Mouse (Mus musculus) hindbrain, embryonic 15.5 days (tissue): ENCODE results near the gene 6430628N08Rik. TPM values are rescaled to one million over a fixed set of nuclear protein-coding genes. Genes with fewer than 3 reads are reported as not detected.

Experiments
- ATAC-seq: fragments of 200-750 bp; cut with Nextera tagmentation; 2 replicates; pipeline ENCODE4 v1.8.0; 2017; ENCODE audit warnings: low read depth, moderate number of reproducible peaks, moderate TSS enrichment; ENCODE audit not compliant: low FRiP score
- H3K27ac ChIP-seq: fragments of 300-500 bp; sonication (generic); replicated peaks from 2 replicates; pipeline ENCODE4 v1.5.1; 2015; ENCODE audit warnings: mild to moderate bottlenecking, inconsistent platforms
- H3K27me3 ChIP-seq: fragments of 300-500 bp; sonication (generic); 2 replicates; pipeline ENCODE4 v1.6.1; 2015; ENCODE audit warnings: control low read depth, inconsistent platforms
- H3K36me3 ChIP-seq: fragments of 300-500 bp; sonication (generic); 2 replicates; pipeline ENCODE4 v1.6.1; 2015; ENCODE audit warnings: control low read depth, inconsistent platforms
- H3K4me1 ChIP-seq: fragments of 300-500 bp; sonication (generic); replicated peaks from 2 replicates; pipeline ENCODE4 v1.6.1; 2015; ENCODE audit warnings: control low read depth, inconsistent platforms
- H3K4me2 ChIP-seq: fragments of 300-500 bp; sonication (generic); 2 replicates; pipeline ENCODE4 v1.6.1; 2015; ENCODE audit warnings: moderate library complexity, mild to moderate bottlenecking, inconsistent platforms
- H3K4me3 ChIP-seq: fragments of 300-500 bp; sonication (generic); 2 replicates; pipeline ENCODE4 v1.5.1; 2015; ENCODE audit warnings: mild to moderate bottlenecking, inconsistent platforms
- H3K9ac ChIP-seq: fragments of 300-500 bp; sonication (generic); 2 replicates; pipeline ENCODE4 v1.6.1; 2015; ENCODE audit warnings: inconsistent platforms
- H3K9me3 ChIP-seq: fragments of 300-500 bp; sonication (generic); 2 replicates; pipeline ENCODE4 v1.6.1; 2016; ENCODE audit warnings: control low read depth, inconsistent platforms
- WGBS: fragments of 180-500 bp; shearing (Covaris S2); methylation state at CpG from one replicate; pipeline ENCODE4 v1.1.7; 2015; 5-methylcytosine and 5-hydroxymethylcytosine counted together
- polyA plus RNA-seq: library from polyadenylated mRNA; unstranded; fragments of >200 nt; fragmentation: Nextera tagmentation; extraction: Ambion mirVana; gene quantifications from 2 replicates; pipeline ENCODE4 v1.2.1, GENCODE M21; 2015

The 6430628N08Rik gene
- polyA plus RNA-seq, 1 experiment from 2014 or later, result 0.27 TPM

DNA sequence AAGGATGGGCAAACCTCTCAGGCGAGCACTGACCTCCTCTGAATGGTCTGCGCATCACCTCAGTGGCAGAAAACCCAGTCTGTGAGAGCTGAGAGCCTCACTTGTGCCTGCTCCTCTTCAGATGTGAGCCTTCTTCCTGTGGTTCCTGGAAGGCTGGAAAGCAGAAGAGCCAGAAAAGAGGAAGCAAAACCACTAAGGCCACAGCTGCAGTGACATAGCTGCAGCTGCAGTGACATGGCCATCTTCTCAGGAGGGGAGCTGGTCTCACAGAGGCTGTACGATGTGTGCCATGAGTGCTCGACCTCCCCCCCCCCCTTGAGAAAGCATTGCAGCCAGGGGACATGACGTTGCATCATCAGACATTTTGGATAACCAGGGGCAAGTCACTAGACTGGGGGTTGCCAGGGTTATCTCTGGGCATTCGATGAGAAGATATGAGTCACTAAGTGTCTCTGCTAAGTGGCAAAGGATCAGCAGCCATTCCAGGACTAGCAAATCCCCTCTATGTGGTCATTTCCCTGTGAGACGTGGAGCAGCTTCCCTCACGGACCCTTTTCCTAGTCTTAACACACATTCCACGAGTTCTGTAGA lies 33.1 kb upstream of the 6430628N08Rik start:
- Histone ChIP-seq H3K9me3 (no peaks in the 10 kb centered on the region), H3K4me2 (no peak overlapping the region), H3K36me3 (peaks cover 7% of the 10 kb centered on the region), H3K9ac (no peak overlapping the region), H3K4me3 (no peak overlapping the region), H3K4me1 (peaks cover 28% of the 10 kb centered on the region), H3K27ac (no peak overlapping the region), H3K27me3 (no peaks in the 10 kb centered on the region)
- no peak for ATAC-seq
- WGBS, result 79% methylated on average over 9 of the region's 9 CpGs

GRCm38 (mm10) chr4:115863352-115863751 lies 27.1 kb upstream of the 6430628N08Rik start:
- no peak overlapping the region for H3K9ac ChIP-seq
- ATAC-seq, result no peak
- H3K4me3 ChIP-seq, result no peak overlapping the region
- peaks cover 4% of the 10 kb centered on the region; the same call in 1 of the 2 replicates for H3K4me1 ChIP-seq
- peaks cover 7% of the 10 kb centered on the region for H3K36me3 ChIP-seq
- WGBS, result 69% methylated on average over 7 of the region's 7 CpGs
- H3K4me2 ChIP-seq, result no peak overlapping the region
- H3K9me3 ChIP-seq, result no peaks in the 10 kb centered on the region
- no peaks in the 10 kb centered on the region for H3K27me3 ChIP-seq
- H3K27ac ChIP-seq, result no peak overlapping the region

- H3K27ac ChIP-seq, result no peak overlapping the region
- H3K4me2 ChIP-seq, result no peak overlapping the region
- H3K4me3 ChIP-seq, result no peak overlapping the region
- 39% methylated on average over 10 of the region's 10 CpGs for WGBS
- peaks cover 6% of the 10 kb centered on the region; the same call in 1 of the 2 replicates for H3K4me1 ChIP-seq
- H3K9me3 ChIP-seq, result no peaks in the 10 kb centered on the region
- 0 out of 2 replicates have a peak, but pooled peaks have one; percentile 16 for ATAC-seq
- peaks cover 7% of the 10 kb centered on the region for H3K36me3 ChIP-seq
- H3K9ac ChIP-seq, result no peak overlapping the region
- H3K27me3 ChIP-seq, result no peaks in the 10 kb centered on the region
Measured at GRCm38 (mm10) chr4:115863880-115864279, 26.6 kb upstream of the 6430628N08Rik start.

- Histone ChIP-seq H3K27ac (no peak overlapping the region), H3K36me3 (0 out of 2 replicates have a peak, but pooled peaks cover 3% of the 10 kb centered on the region), H3K4me2 (no peak overlapping the region), H3K4me1 (peaks cover 19% of the 10 kb centered on the region), H3K9ac (no peak overlapping the region), H3K27me3 (no peaks in the 10 kb centered on the region), H3K4me3 (no peak overlapping the region), H3K9me3 (no peaks in the 10 kb centered on the region)
- 20% methylated on average over 16 of the region's 16 CpGs for WGBS
- ATAC-seq, result peak; percentile 61; the same call in 1 of the 2 replicates
Measured at GRCm38 (mm10) chr4:115869512-115870210, 20.8 kb upstream of the 6430628N08Rik start.

- H3K4me1 ChIP-seq, result peaks cover 21% of the 10 kb centered on the region
- H3K4me2 ChIP-seq, result no peak overlapping the region
- 0 out of 2 replicates have a peak, but pooled peaks cover 3% of the 10 kb centered on the region for H3K36me3 ChIP-seq
- no peak overlapping the region for H3K9ac ChIP-seq
- no peak for ATAC-seq
- WGBS, result 69% methylated on average over 3 of the region's 3 CpGs
- H3K27me3 ChIP-seq, result no peaks in the 10 kb centered on the region
- no peak overlapping the region for H3K4me3 ChIP-seq
- no peak overlapping the region for H3K27ac ChIP-seq
- no peaks in the 10 kb centered on the region for H3K9me3 ChIP-seq
Measured at GRCm38 (mm10) chr4:115873231-115873630, 17.2 kb upstream of the 6430628N08Rik start.

GRCm38 (mm10) chr4:115878216-115878678 lies 12.2 kb upstream of the 6430628N08Rik start:
- Histone ChIP-seq H3K36me3 (no peaks in the 10 kb centered on the region), H3K27ac (peak overlapping the region; percentile 59), H3K9me3 (no peaks in the 10 kb centered on the region), H3K4me2 (peak overlapping the region; percentile 36), H3K9ac (no peak overlapping the region), H3K4me3 (no peak overlapping the region), H3K27me3 (no peaks in the 10 kb centered on the region), H3K4me1 (peaks cover 33% of the 10 kb centered on the region)
- peak; percentile 5; the same call in 1 of the 2 replicates for ATAC-seq
- 3% methylated on average over 11 of the region's 11 CpGs for WGBS

DNA sequence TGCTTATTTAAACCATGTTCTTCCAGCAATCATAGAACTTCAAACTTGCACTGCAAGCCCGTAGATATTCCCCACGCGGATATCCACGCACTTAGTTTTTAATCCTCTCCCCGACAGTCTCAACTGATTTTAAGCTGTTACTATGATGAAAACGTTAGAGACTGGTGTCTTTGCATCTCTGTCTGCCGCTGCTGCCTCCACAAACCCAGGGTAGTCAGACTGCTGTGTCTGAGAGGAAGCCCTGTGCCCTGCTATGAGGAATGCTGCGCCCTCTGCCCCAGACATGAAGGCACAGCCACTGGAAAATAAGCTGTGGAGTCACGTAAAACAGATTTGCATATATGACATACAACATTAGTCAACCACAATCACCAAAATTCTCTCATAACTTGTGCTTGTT lies 11.6 kb upstream of the 6430628N08Rik start:
- peak overlapping the region; percentile 36; the same call in 1 of the 2 replicates for H3K4me2 ChIP-seq
- H3K27me3 ChIP-seq, result no peaks in the 10 kb centered on the region
- no peak overlapping the region for H3K9ac ChIP-seq
- no peak overlapping the region for H3K4me3 ChIP-seq
- 31% methylated on average over 9 of the region's 9 CpGs for WGBS
- no peak for ATAC-seq
- H3K4me1 ChIP-seq, result peaks cover 33% of the 10 kb centered on the region
- H3K27ac ChIP-seq, result peak overlapping the region; percentile 40; the same call in 1 of the 2 replicates
- no peaks in the 10 kb centered on the region for H3K9me3 ChIP-seq
- H3K36me3 ChIP-seq, result no peaks in the 10 kb centered on the region

DNA sequence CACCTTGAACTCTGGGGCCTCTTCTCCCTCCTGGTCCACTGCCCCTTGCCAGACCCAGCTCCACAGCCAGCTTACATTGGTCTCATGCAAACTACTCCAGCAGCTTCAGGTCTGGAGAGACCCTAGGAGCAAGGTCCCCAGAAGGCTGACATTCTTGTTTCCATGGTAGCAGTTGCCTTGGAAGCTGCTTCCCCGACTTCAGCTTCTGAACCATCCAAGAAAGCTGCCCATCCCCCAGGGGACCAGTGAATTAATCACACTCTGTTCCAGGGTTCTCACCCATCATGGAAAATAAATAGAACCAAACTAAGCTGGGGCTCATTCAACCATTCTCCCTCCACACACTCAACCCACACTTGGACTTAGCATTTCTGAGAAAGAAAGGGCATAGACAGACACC lies 9.3 kb upstream of the 6430628N08Rik start:
- no peak overlapping the region for H3K4me2 ChIP-seq
- H3K27me3 ChIP-seq, result no peaks in the 10 kb centered on the region
- 8% methylated on average over 1 of the region's 1 CpGs for WGBS
- no peaks in the 10 kb centered on the region for H3K36me3 ChIP-seq
- H3K9me3 ChIP-seq, result no peaks in the 10 kb centered on the region
- peaks cover 42% of the 10 kb centered on the region for H3K4me1 ChIP-seq
- H3K4me3 ChIP-seq, result no peak overlapping the region
- H3K27ac ChIP-seq, result no peak overlapping the region
- no peak overlapping the region for H3K9ac ChIP-seq
- peak; percentile 45; the same call in 1 of the 2 replicates for ATAC-seq

DNA sequence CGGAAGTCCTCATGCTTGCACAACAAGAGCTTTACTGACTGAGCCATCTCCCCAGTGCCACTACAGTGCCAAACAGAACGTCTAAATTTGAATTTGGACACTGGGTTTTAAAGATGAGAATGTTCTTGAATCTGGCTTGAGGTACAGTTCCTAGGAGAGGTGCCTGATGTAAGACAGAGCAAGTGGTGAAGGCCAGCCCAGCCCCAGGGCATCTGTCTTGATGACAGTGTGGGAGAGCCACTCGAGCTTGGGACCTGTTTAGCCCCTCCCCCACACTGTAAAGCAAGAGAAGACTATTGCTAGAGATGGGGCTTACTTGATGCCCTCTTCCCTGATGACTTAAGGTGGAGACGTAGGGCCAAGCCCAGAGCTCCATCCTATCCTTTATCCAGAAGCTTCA lies 8.3 kb upstream of the 6430628N08Rik start:
- 60% methylated on average over 4 of the region's 4 CpGs for WGBS
- no peak overlapping the region for H3K9ac ChIP-seq
- ATAC-seq, result no peak
- H3K36me3 ChIP-seq, result no peaks in the 10 kb centered on the region
- H3K9me3 ChIP-seq, result no peaks in the 10 kb centered on the region
- no peak overlapping the region for H3K27ac ChIP-seq
- H3K27me3 ChIP-seq, result no peaks in the 10 kb centered on the region
- H3K4me1 ChIP-seq, result peaks cover 42% of the 10 kb centered on the region
- no peak overlapping the region for H3K4me3 ChIP-seq
- H3K4me2 ChIP-seq, result no peak overlapping the region

- Histone ChIP-seq H3K4me2 (no peak within 1 kb of the TSS), H3K36me3 (no peaks in the 10 kb centered on the region), H3K27me3 (peaks cover 8% of the 10 kb centered on the region), H3K9ac (no peak within 1 kb of the TSS), H3K27ac (no peak within 1 kb of the TSS), H3K4me3 (no peak within 1 kb of the TSS), H3K9me3 (no peaks in the 10 kb centered on the region), H3K4me1 (peaks cover 28% of the 10 kb centered on the region)
- ATAC-seq, result no peak
- WGBS, result 67% methylated on average over 6 of the region's 6 CpGs
Measured at GRCm38 (mm10) chr4:115884022-115884421, 6.4 kb upstream of the 6430628N08Rik start, which contains the start of gene Kncn. Gene Kncn, plus strand, starts transcription at chr4:115884400.

- peak; percentile 77 for ATAC-seq
- Histone ChIP-seq H3K4me2 (no peak overlapping the region), H3K4me1 (peaks cover 30% of the 10 kb centered on the region), H3K36me3 (no peaks in the 10 kb centered on the region), H3K4me3 (no peak overlapping the region), H3K9me3 (no peaks in the 10 kb centered on the region), H3K9ac (no peak overlapping the region), H3K27ac (peak overlapping the region; percentile 58), H3K27me3 (peaks cover 25% of the 10 kb centered on the region)
- WGBS, result 70% methylated on average over 3 of the region's 3 CpGs
Measured at GRCm38 (mm10) chr4:115885846-115886245, 4.6 kb upstream of the 6430628N08Rik start.

- H3K4me1 ChIP-seq, result peaks cover 20% of the 10 kb centered on the region
- H3K4me3 ChIP-seq, result no peak overlapping the region
- ATAC-seq, result no peak
- peaks cover 34% of the 10 kb centered on the region for H3K27me3 ChIP-seq
- H3K36me3 ChIP-seq, result no peaks in the 10 kb centered on the region
- H3K9ac ChIP-seq, result no peak overlapping the region
- no peak overlapping the region for H3K27ac ChIP-seq
- no peaks in the 10 kb centered on the region for H3K9me3 ChIP-seq
- 65% methylated on average over 1 of the region's 1 CpGs for WGBS
- H3K4me2 ChIP-seq, result no peak overlapping the region
Measured at GRCm38 (mm10) chr4:115886875-115887274, 3.6 kb upstream of the 6430628N08Rik start.
